Mouse (Mus musculus) midbrain, embryonic 11.5 days (tissue): ENCODE measurements around the gene Rapgef4. TPM values are rescaled to one million over a fixed set of nuclear protein-coding genes. Genes with fewer than 3 reads are reported as not detected.

Source experiments
- ATAC-seq: fragments of 200-750 bp; cut with Nextera tagmentation; 2 replicates; pipeline ENCODE4 v1.8.0; 2017; ENCODE audit warnings: moderate TSS enrichment, moderate library complexity; ENCODE audit not compliant: low FRiP score
- DNase-seq: peaks from one replicate; pipeline ENCODE4 v3.0.0; 2015; ENCODE audit warnings: low spot score; ENCODE audit errors: missing footprints
- H3K27ac ChIP-seq: fragments of 300-500 bp; sonication (generic); 2 replicates; pipeline ENCODE4 v1.5.1; 2014; ENCODE audit warnings: low read depth, low read length
- H3K27me3 ChIP-seq: fragments of 300-500 bp; sonication (generic); 2 replicates; pipeline ENCODE4 v1.6.1; 2014; ENCODE audit warnings: mild to moderate bottlenecking, low read length, moderate library complexity, mixed read lengths; ENCODE audit not compliant: control insufficient read depth, insufficient read depth
- H3K36me3 ChIP-seq: fragments of 300-500 bp; sonication (generic); 2 replicates; pipeline ENCODE4 v1.6.1; 2014; ENCODE audit warnings: mild to moderate bottlenecking, low read length, moderate library complexity, mixed read lengths; ENCODE audit not compliant: control insufficient read depth, insufficient read depth
- H3K4me1 ChIP-seq: fragments of 300-500 bp; sonication (generic); 2 replicates; pipeline ENCODE4 v1.6.1; 2014; ENCODE audit warnings: low read length; ENCODE audit not compliant: control insufficient read depth, insufficient read depth
- H3K4me2 ChIP-seq: fragments of 300-500 bp; sonication (generic); 2 replicates; pipeline ENCODE4 v1.6.1; 2014; ENCODE audit warnings: mild to moderate bottlenecking, moderate library complexity
- H3K4me3 ChIP-seq: fragments of 300-500 bp; sonication (generic); 2 replicates; pipeline ENCODE4 v1.5.1; 2014; ENCODE audit warnings: low read depth, low read length
- H3K9ac ChIP-seq: fragments of 300-500 bp; sonication (generic); 2 replicates; pipeline ENCODE4 v1.6.1; 2014; ENCODE audit warnings: low read length
- H3K9me3 ChIP-seq: fragments of 300-500 bp; sonication (generic); 2 replicates; pipeline ENCODE4 v1.6.1; 2016; ENCODE audit warnings: low read length; ENCODE audit not compliant: control insufficient read depth
- WGBS: fragments of 180-500 bp; shearing (Covaris S2); extraction: QIAGEN DNeasy Blood & Tissue Kit; methylation state at CpG from one replicate; pipeline ENCODE4 v1.1.7; 2014; 5-methylcytosine and 5-hydroxymethylcytosine counted together
- polyA plus RNA-seq: library from polyadenylated mRNA; unstranded; fragments of >200 nt; fragmentation: Nextera tagmentation; extraction: Ambion mirVana; gene quantifications from 2 replicates; pipeline ENCODE4 v1.2.1, GENCODE M21; 2014

Gene Rapgef4
- polyA plus RNA-seq, 1 experiment from 2014 or later: 2.0 TPM

GRCm38 (mm10) chr2:72196190-72196965, 215.3 kb downstream of the Rapgef4 start:
- ATAC-seq: 0 out of 2 replicates have a peak, but pooled peaks have one; percentile 42
- no peak overlapping the region for H3K27ac ChIP-seq
- H3K36me3 ChIP-seq: no peaks in the 10 kb centered on the region
- H3K9ac ChIP-seq: no peak overlapping the region
- no peaks in the 10 kb centered on the region for H3K9me3 ChIP-seq
- no peaks in the 10 kb centered on the region for H3K4me1 ChIP-seq
- H3K4me2 ChIP-seq: no peak overlapping the region
- WGBS: 77% methylated on average over 6 of the region's 6 CpGs
- DNase-seq: no peak
- no peak overlapping the region for H3K4me3 ChIP-seq
- H3K27me3 ChIP-seq: no peaks in the 10 kb centered on the region

DNA sequence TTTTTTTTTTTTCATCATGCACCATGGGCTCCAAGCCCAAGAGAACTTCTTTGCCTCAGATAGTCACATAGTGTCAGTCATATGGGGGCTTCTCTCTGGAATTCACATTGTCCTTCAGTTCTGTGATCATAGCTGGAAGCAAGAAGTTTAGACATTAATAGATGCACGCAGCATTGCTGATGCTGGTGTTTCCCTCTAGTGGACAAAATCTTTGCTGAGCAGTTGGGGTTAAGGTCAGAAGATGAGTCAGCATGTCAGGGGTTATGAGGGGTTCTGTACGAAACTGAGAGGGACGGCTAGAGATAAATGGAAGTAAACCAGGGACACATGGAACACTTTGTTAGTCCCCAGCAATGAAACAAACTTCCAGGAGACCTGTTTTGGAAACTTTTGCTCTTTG, 216.0 kb downstream of the Rapgef4 start:
- Histone ChIP-seq H3K4me1 (no peaks in the 10 kb centered on the region), H3K27me3 (no peaks in the 10 kb centered on the region), H3K4me3 (no peak overlapping the region), H3K27ac (no peak overlapping the region), H3K4me2 (no peak overlapping the region), H3K9ac (no peak overlapping the region), H3K36me3 (no peaks in the 10 kb centered on the region), H3K9me3 (no peaks in the 10 kb centered on the region)
- no peak for DNase-seq
- 63% methylated on average over 3 of the region's 3 CpGs for WGBS
- ATAC-seq: no peak

- H3K9ac ChIP-seq: no peak overlapping the region
- H3K4me1 ChIP-seq: no peaks in the 10 kb centered on the region
- DNase-seq (no peak), ATAC-seq (no peak)
- no peak overlapping the region for H3K27ac ChIP-seq
- WGBS: 98% methylated on average over 2 of the region's 2 CpGs
- no peak overlapping the region for H3K4me2 ChIP-seq
- H3K27me3 ChIP-seq: no peaks in the 10 kb centered on the region
- H3K9me3 ChIP-seq: no peaks in the 10 kb centered on the region
- H3K36me3 ChIP-seq: no peaks in the 10 kb centered on the region
- H3K4me3 ChIP-seq: no peak overlapping the region
These were observed 218.4 kb downstream of the Rapgef4 start for GRCm38 (mm10) chr2:72199451-72199850.

- no peak overlapping the region for H3K27ac ChIP-seq
These were observed 220.5 kb downstream of the Rapgef4 start for GRCm38 (mm10) chr2:72201506-72201905.

GRCm38 (mm10) chr2:72202252-72202651, 221.2 kb downstream of the Rapgef4 start:
- no peaks in the 10 kb centered on the region for H3K4me1 ChIP-seq
- no peak overlapping the region for H3K4me3 ChIP-seq
- H3K36me3 ChIP-seq: no peaks in the 10 kb centered on the region
- ATAC-seq (no peak), DNase-seq (no peak)
- no peak overlapping the region for H3K4me2 ChIP-seq
- H3K9me3 ChIP-seq: no peaks in the 10 kb centered on the region
- H3K27ac ChIP-seq: no peak overlapping the region
- WGBS: 82% methylated on average over 6 of the region's 6 CpGs
- no peak overlapping the region for H3K9ac ChIP-seq
- no peaks in the 10 kb centered on the region for H3K27me3 ChIP-seq

More at GRCm38 (mm10) chr2:72201506-72201905, 220.5 kb downstream of the Rapgef4 start:
- H3K4me1 ChIP-seq: no peaks in the 10 kb centered on the region
- no peak overlapping the region for H3K9ac ChIP-seq
- no peaks in the 10 kb centered on the region for H3K9me3 ChIP-seq
- ATAC-seq (no peak), DNase-seq (no peak)
- H3K4me2 ChIP-seq: no peak overlapping the region
- no peaks in the 10 kb centered on the region for H3K27me3 ChIP-seq
- no peaks in the 10 kb centered on the region for H3K36me3 ChIP-seq
- no peak overlapping the region for H3K4me3 ChIP-seq
- WGBS: 63% methylated on average over 9 of the region's 9 CpGs

- Histone ChIP-seq H3K36me3 (no peaks in the 10 kb centered on the region), H3K27me3 (no peaks in the 10 kb centered on the region), H3K4me1 (no peaks in the 10 kb centered on the region), H3K9me3 (no peaks in the 10 kb centered on the region), H3K4me2 (no peak overlapping the region; the same call in 1 of the 2 replicates), H3K27ac (no peak overlapping the region), H3K4me3 (no peak overlapping the region), H3K9ac (no peak overlapping the region)
- DNase-seq (peak; percentile 94), ATAC-seq (peak; percentile 77)
- WGBS: 10% methylated on average over 5 of the region's 5 CpGs
These were observed 222.6 kb downstream of the Rapgef4 start for GRCm38 (mm10) chr2:72203609-72204008.

- H3K9me3 ChIP-seq: no peaks in the 10 kb centered on the region
- H3K27me3 ChIP-seq: no peaks in the 10 kb centered on the region
- no peak overlapping the region for H3K27ac ChIP-seq
- peak; percentile 35 for DNase-seq
- H3K4me3 ChIP-seq: no peak overlapping the region
- H3K4me1 ChIP-seq: no peaks in the 10 kb centered on the region
- WGBS: 90% methylated on average over 5 of the region's 5 CpGs
- H3K36me3 ChIP-seq: no peaks in the 10 kb centered on the region
- H3K4me2 ChIP-seq: no peak overlapping the region
- no peak overlapping the region for H3K9ac ChIP-seq
- ATAC-seq: no peak
These were observed 224.8 kb downstream of the Rapgef4 start for GRCm38 (mm10) chr2:72205869-72206268.

GRCm38 (mm10) chr2:72206530-72207248, 225.6 kb downstream of the Rapgef4 start:
- Histone ChIP-seq H3K9me3 (no peaks in the 10 kb centered on the region), H3K27me3 (no peaks in the 10 kb centered on the region), H3K4me2 (no peak overlapping the region), H3K4me3 (no peak overlapping the region), H3K4me1 (no peaks in the 10 kb centered on the region), H3K27ac (no peak overlapping the region), H3K9ac (no peak overlapping the region), H3K36me3 (no peaks in the 10 kb centered on the region)
- DNase-seq (peak; percentile 74), ATAC-seq (no peak)
- WGBS: 85% methylated on average over 4 of the region's 4 CpGs

- Histone ChIP-seq H3K4me3 (no peak overlapping the region), H3K4me1 (no peaks in the 10 kb centered on the region), H3K9ac (no peak overlapping the region), H3K27ac (no peak overlapping the region), H3K9me3 (no peaks in the 10 kb centered on the region), H3K27me3 (no peaks in the 10 kb centered on the region), H3K4me2 (no peak overlapping the region), H3K36me3 (no peaks in the 10 kb centered on the region)
- DNase-seq: peak; percentile 60
- ATAC-seq: no peak
- 85% methylated on average over 3 of the region's 3 CpGs for WGBS
These were observed 236.3 kb downstream of the Rapgef4 start for GRCm38 (mm10) chr2:72217336-72217735.
